In genomic region chr4:44154884-44155283, GRCm38 (mm10) we compare ENCODE assay signal across 22 mouse cellular contexts.
DNase-seq lines count a peak whose midpoint lies in the region; ATAC-seq and TF ChIP-seq lines count a peak whose summit lies in the region.
"Had no signal": no experiment of that assay in that cellular context is flagged by ENCODE, and none has a peak within 500 bp of the region (broad histone marks: within the 10 kb centered on the region; RNA-seq: fewer than 3 reads in every experiment).

No protein-coding gene starts in this region.

- no peak overlapping the region for H3K9ac ChIP-seq in liver, postnatal 0 days (replicated peaks)
- no peak overlapping the region for H3K9ac ChIP-seq in liver, embryonic 14.5 days (replicated peaks)
- H3K9ac ChIP-seq in kidney, embryonic 15.5 days = no peak overlapping the region
- H3K9ac ChIP-seq in intestine, embryonic 16.5 days (ENCODE audit: low read depth, low read length) = no peak overlapping the region
- H3K9ac ChIP-seq: embryonic facial prominence, embryonic 13.5 days; heart, embryonic 13.5 days; hindbrain, embryonic 15.5 days had no signal

- H3K9me3 ChIP-seq in liver, postnatal 0 days (ENCODE audit: low read length) = no peaks in the 10 kb centered on the region
- no peaks in the 10 kb centered on the region for H3K9me3 ChIP-seq in liver, embryonic 14.5 days (ENCODE audit: control insufficient read depth, low read length)
- no peaks in the 10 kb centered on the region for H3K9me3 ChIP-seq in kidney, embryonic 15.5 days (replicated peaks)
- H3K9me3 ChIP-seq in intestine, embryonic 16.5 days (ENCODE audit: control insufficient read depth, low read length) = no peaks in the 10 kb centered on the region
- H3K9me3 ChIP-seq: embryonic facial prominence, embryonic 13.5 days; forebrain, embryonic 10.5 days; heart, embryonic 13.5 days; hindbrain, embryonic 15.5 days had no signal

- WGBS in liver, postnatal 0 days (ENCODE audit: insufficient replicate concordance) = 47% methylated on average over 4 of the region's 4 CpGs
- 23% methylated on average over 4 of the region's 4 CpGs for WGBS in liver, embryonic 14.5 days (ENCODE audit: insufficient replicate concordance)
- 87% methylated on average over 4 of the region's 4 CpGs for WGBS in kidney, embryonic 15.5 days
- WGBS in intestine, embryonic 16.5 days = 78% methylated on average over 4 of the region's 4 CpGs

- no peak overlapping the region for H3K4me3 ChIP-seq in liver, postnatal 0 days (ENCODE audit: low read depth, low read length)
- no peak overlapping the region for H3K4me3 ChIP-seq in liver, embryonic 14.5 days (ENCODE audit: insufficient read depth in 1 of 2, low read depth in 2 of 2, low read length in 2 of 2)
- H3K4me3 ChIP-seq in kidney, embryonic 15.5 days (replicated peaks) = no peak overlapping the region
- H3K4me3 ChIP-seq in intestine, embryonic 16.5 days (ENCODE audit: low read length) = no peak overlapping the region
- H3K4me3 ChIP-seq: embryonic facial prominence, embryonic 13.5 days; forebrain, embryonic 10.5 days; gastrocnemius, adult 2 months; heart, embryonic 13.5 days; hindbrain, embryonic 15.5 days had no signal

- no peak for TF ChIP-seq CTCF in liver, postnatal 0 days (IDR thresholded peaks at IDR 0.05; ENCODE audit: low read depth)
- no peak for TF ChIP-seq CTCF in liver, embryonic 14.5 days (IDR thresholded peaks at IDR 0.05; ENCODE audit: low read depth)

- H3K36me3 ChIP-seq in liver, postnatal 0 days (replicated peaks; ENCODE audit: insufficient read depth, low read length) = peaks cover 16% of the 10 kb centered on the region
- H3K36me3 ChIP-seq in liver, embryonic 14.5 days (replicated peaks; ENCODE audit: control insufficient read depth, insufficient read depth, low read depth) = peaks cover 11% of the 10 kb centered on the region
- peaks cover 45% of the 10 kb centered on the region for H3K36me3 ChIP-seq in kidney, embryonic 15.5 days
- H3K36me3 ChIP-seq in intestine, embryonic 16.5 days (ENCODE audit: control insufficient read depth, insufficient read depth, low read length) = 0 out of 2 replicates have a peak, but pooled peaks cover 2% of the 10 kb centered on the region

- no peak for ATAC-seq in liver, postnatal 0 days
- ATAC-seq in erythroid progenitor cell, adult 5-6 weeks (replicated peaks; ENCODE audit: low FRiP score, poor library complexity, severe bottlenecking) = peak; percentile 86
- no peak for ATAC-seq in liver, embryonic 14.5 days (ENCODE audit: insufficient read depth)
- peak; percentile 84 for ATAC-seq in megakaryocyte-erythroid progenitor cell, adult 5-6 weeks (replicated peaks; ENCODE audit: low FRiP score, low TSS enrichment, poor library complexity, severe bottlenecking)
- ATAC-seq in kidney, embryonic 15.5 days (replicated peaks; ENCODE audit: low FRiP score) = no peak
- no peak for ATAC-seq in intestine, embryonic 16.5 days
- ATAC-seq: activated CD4-positive, CD25-positive, alpha-beta regulatory T cell, adult 4 months; forebrain, embryonic 14.5 days; Patski had no signal

- no peak for TF ChIP-seq EP300 in liver, postnatal 0 days (IDR thresholded peaks at IDR 0.05; ENCODE audit: low read depth)
- no peak for TF ChIP-seq EP300 in liver, embryonic 14.5 days (IDR thresholded peaks at IDR 0.05; ENCODE audit: low read depth)

- H3K27me3 ChIP-seq in liver, postnatal 0 days (ENCODE audit: insufficient read depth, low read length) = no peaks in the 10 kb centered on the region
- H3K27me3 ChIP-seq in liver, embryonic 14.5 days (ENCODE audit: control insufficient read depth, insufficient read depth, low read length) = no peaks in the 10 kb centered on the region
- no peaks in the 10 kb centered on the region for H3K27me3 ChIP-seq in kidney, embryonic 15.5 days
- no peaks in the 10 kb centered on the region for H3K27me3 ChIP-seq in intestine, embryonic 16.5 days (replicated peaks; ENCODE audit: control insufficient read depth, insufficient read depth, low read length)
- H3K27me3 ChIP-seq: embryonic facial prominence, embryonic 13.5 days; heart, embryonic 13.5 days; hindbrain, embryonic 15.5 days; Patski had no signal

- peak; percentile 51 for DNase-seq in liver
- no peak for DNase-seq in liver, postnatal 0 days
- DNase-seq in liver, embryonic 14.5 days (ENCODE audit: low read depth in 3 of 3, low spot score in 3 of 3) = peak in 2 of 3 experiments; percentile 31 to 49
- DNase-seq in layer of hippocampus, adult 8-10 months (ENCODE audit: low spot score in 2 of 2) = no peak
- DNase-seq: adrenal gland, postnatal 36 days; cerebellum, adult 11-12 months; cerebellum, adult 9-11 months; cerebellum, postnatal 36 days; gastrocnemius, adult 2 months; gastrocnemius, postnatal 25 days; heart, postnatal 36 days had no signal

- no peak overlapping the region for H3K27ac ChIP-seq in liver, postnatal 0 days (ENCODE audit: low read depth)
- peak overlapping the region; percentile 3; the same call in 1 of the 2 replicates for H3K27ac ChIP-seq in liver, embryonic 14.5 days
- H3K27ac ChIP-seq in kidney, embryonic 15.5 days = no peak overlapping the region
- H3K27ac ChIP-seq in intestine, embryonic 16.5 days (ENCODE audit: low read length) = no peak overlapping the region
- H3K27ac ChIP-seq: embryonic facial prominence, embryonic 13.5 days; forebrain, embryonic 10.5 days; gastrocnemius, adult 2 months; heart, embryonic 13.5 days; hindbrain, embryonic 15.5 days had no signal

- peaks cover 7% of the 10 kb centered on the region for H3K4me1 ChIP-seq in liver, postnatal 0 days (ENCODE audit: insufficient read depth)
- H3K4me1 ChIP-seq in liver, embryonic 14.5 days (replicated peaks; ENCODE audit: control insufficient read depth in 2 of 2, insufficient read depth in 2 of 2, low read length in 1 of 2) = peaks cover 12 to 14% of the 10 kb centered on the region in 2 experiments
- H3K4me1 ChIP-seq in kidney, embryonic 15.5 days = no peaks in the 10 kb centered on the region
- peaks cover 9% of the 10 kb centered on the region; the same call in 1 of the 2 replicates for H3K4me1 ChIP-seq in intestine, embryonic 16.5 days (ENCODE audit: control insufficient read depth, insufficient read depth, low read length)
- H3K4me1 ChIP-seq: forebrain, embryonic 10.5 days; heart, embryonic 13.5 days had no signal

- no peak overlapping the region for H3K4me2 ChIP-seq in liver, postnatal 0 days (ENCODE audit: low read depth, low read length)
- H3K4me2 ChIP-seq in liver, embryonic 14.5 days (ENCODE audit: low read depth) = peak overlapping the region; percentile 41
- H3K4me2 ChIP-seq in kidney, embryonic 15.5 days = no peak overlapping the region
- no peak overlapping the region for H3K4me2 ChIP-seq in intestine, embryonic 16.5 days (ENCODE audit: low read depth, low read length)
- H3K4me2 ChIP-seq: embryonic facial prominence, embryonic 13.5 days; heart, embryonic 13.5 days; hindbrain, embryonic 15.5 days had no signal

Comparison
In these comparisons a context has a peak if more than half of its experiments do, and no peak if none do; other contexts are left out.
1. DNase-seq: peak in liver (single experiment) and liver, embryonic 14.5 days (2 of 3); none in liver, postnatal 0 days (single experiment) and layer of hippocampus, adult 8-10 months (0 of 2).
2. ATAC-seq: peak in erythroid progenitor cell, adult 5-6 weeks (single experiment) and megakaryocyte-erythroid progenitor cell, adult 5-6 weeks (single experiment); none in liver, postnatal 0 days (single experiment), liver, embryonic 14.5 days (single experiment), kidney, embryonic 15.5 days (single experiment) and intestine, embryonic 16.5 days (single experiment).